Mouse (Mus musculus): Measurements from ENCODE around the gene Gm45233.
"Not testable (repeated sequence)": the region's sequence is repeated elsewhere in the genome, so short reads cannot be mapped to it uniquely, and the experiment has no call there.

Gene Gm45233

GRCm38 (mm10) chr7:43443917-43444293 is at the start of gene Gm45233, which contains the start of gene Etfb:
Gm45233 (plus strand) TSS chr7:43444128.
Etfb (plus strand) TSS chr7:43444083.
- DNase-seq (ENCODE audit: low spot score): peak; percentile 93

GRCm38 (mm10) chr7:43399501-43399900 is 44.4 kb upstream of the Gm45233 start:
- DNase-seq (ENCODE audit: low spot score): no peak

GRCm38 (mm10) chr7:43402718-43403117 is 41.2 kb upstream of the Gm45233 start:
- no peak for DNase-seq (ENCODE audit: low spot score)

GRCm38 (mm10) chr7:43407573-43407972 is 36.4 kb upstream of the Gm45233 start:
- DNase-seq (ENCODE audit: low spot score): no peak

- no peak for DNase-seq (ENCODE audit: low spot score)
Observed at GRCm38 (mm10) chr7:43408131-43408553, 35.8 kb upstream of the Gm45233 start, which contains the start of gene Siglecg. Siglecg (plus strand) TSS chr7:43408204.

- no peak for DNase-seq (ENCODE audit: low spot score)
Observed at GRCm38 (mm10) chr7:43409084-43409483, 34.8 kb upstream of the Gm45233 start.

GRCm38 (mm10) chr7:43411724-43412123 is 32.2 kb upstream of the Gm45233 start:
- DNase-seq (ENCODE audit: low spot score): not testable (repeated sequence)

GRCm38 (mm10) chr7:43417298-43417697 is 26.6 kb upstream of the Gm45233 start:
- no peak for DNase-seq (ENCODE audit: low spot score)

GRCm38 (mm10) chr7:43422995-43423617 is 20.8 kb upstream of the Gm45233 start:
- DNase-seq (ENCODE audit: low spot score): peak; percentile 93

GRCm38 (mm10) chr7:43423991-43424625 is 19.8 kb upstream of the Gm45233 start:
- no peak for DNase-seq (ENCODE audit: low spot score)

GRCm38 (mm10) chr7:43427406-43427805 is 16.5 kb upstream of the Gm45233 start, which contains the start of gene Lim2:
Lim2 (plus strand) TSS chr7:43427670.
- no peak for DNase-seq (ENCODE audit: low spot score)

- DNase-seq (ENCODE audit: low spot score): no peak
Observed at GRCm38 (mm10) chr7:43429500-43429899, 14.4 kb upstream of the Gm45233 start.

- DNase-seq (ENCODE audit: low spot score): no peak
Observed at GRCm38 (mm10) chr7:43432891-43433290, 11.0 kb upstream of the Gm45233 start.

GRCm38 (mm10) chr7:43434676-43435075 is 9.3 kb upstream of the Gm45233 start:
- no peak for DNase-seq (ENCODE audit: low spot score)

GRCm38 (mm10) chr7:43436341-43437255 is 7.3 kb upstream of the Gm45233 start, which contains the start of gene Nkg7:
Nkg7 (plus strand) TSS chr7:43437073.
- no peak for DNase-seq (ENCODE audit: low spot score)

- no peak for DNase-seq (ENCODE audit: low spot score)
Observed at GRCm38 (mm10) chr7:43438611-43439010, 5.3 kb upstream of the Gm45233 start.

- DNase-seq (ENCODE audit: low spot score): no peak
Observed at GRCm38 (mm10) chr7:43440482-43440881, 3.4 kb upstream of the Gm45233 start, which contains the start of gene Cldnd2. Cldnd2 (plus strand) TSS chr7:43440782.

- DNase-seq (ENCODE audit: low spot score): no peak
Observed at GRCm38 (mm10) chr7:43441071-43441470, 2.9 kb upstream of the Gm45233 start.

- DNase-seq (ENCODE audit: low spot score): no peak
Observed at GRCm38 (mm10) chr7:43442684-43443083, 1.2 kb upstream of the Gm45233 start.

GRCm38 (mm10) chr7:43443126-43443916 is 607 bp upstream of the Gm45233 start:
- DNase-seq (ENCODE audit: low spot score): peak; percentile 86

GRCm38 (mm10) chr7:43447801-43448200 is 3.9 kb downstream of the Gm45233 start:
- DNase-seq (ENCODE audit: low spot score): no peak

All from testis, postnatal 10 days (tissue).